Mouse (Mus musculus): ENCODE results near the gene Mrpl53.
A peak's percentile ranks its signal among the peaks of the same experiment; 100 is the strongest.

Gene Mrpl53

GRCm38 (mm10) chr6:83092416-83093127 lies 16.3 kb upstream of the Mrpl53 start:
- DNase-seq (ENCODE audit: extremely low read depth, insufficient read length, low spot score) = no peak

- DNase-seq (ENCODE audit: extremely low read depth, insufficient read length, low spot score) = no peak
Observed at GRCm38 (mm10) chr6:83095968-83096367, 12.9 kb upstream of the Mrpl53 start.

- no peak for DNase-seq (ENCODE audit: extremely low read depth, insufficient read length, low spot score)
Observed at GRCm38 (mm10) chr6:83098411-83098810, 10.4 kb upstream of the Mrpl53 start.

GRCm38 (mm10) chr6:83101316-83101687 lies 7.5 kb upstream of the Mrpl53 start, which contains the start of the genes Ccdc142 and Gm42688:
Gene Ccdc142, plus strand, starts transcription at chr6:83101601.
Gene Gm42688, plus strand, starts transcription at chr6:83101617.
- DNase-seq (ENCODE audit: extremely low read depth, insufficient read length, low spot score) = no peak

GRCm38 (mm10) chr6:83101688-83102556 lies 6.9 kb upstream of the Mrpl53 start:
- DNase-seq (ENCODE audit: extremely low read depth, insufficient read length, low spot score) = peak; percentile 85

GRCm38 (mm10) chr6:83103130-83103650 lies 5.7 kb upstream of the Mrpl53 start:
- no peak for DNase-seq (ENCODE audit: extremely low read depth, insufficient read length, low spot score)

GRCm38 (mm10) chr6:83104158-83104557 lies 4.7 kb upstream of the Mrpl53 start:
- DNase-seq (ENCODE audit: extremely low read depth, insufficient read length, low spot score) = no peak

GRCm38 (mm10) chr6:83107566-83108400 lies 1.1 kb upstream of the Mrpl53 start:
- DNase-seq (ENCODE audit: extremely low read depth, insufficient read length, low spot score) = peak; percentile 58

GRCm38 (mm10) chr6:83111510-83112136 lies 2.8 kb downstream of the Mrpl53 start:
- no peak for DNase-seq (ENCODE audit: extremely low read depth, insufficient read length, low spot score)

- DNase-seq (ENCODE audit: extremely low read depth, insufficient read length, low spot score) = peak; percentile 88
Observed at GRCm38 (mm10) chr6:83115011-83115671, 6.3 kb downstream of the Mrpl53 start, which contains the start of gene Mogs. Gene Mogs, plus strand, starts transcription at chr6:83115496.

GRCm38 (mm10) chr6:83115682-83116372 lies 7.0 kb downstream of the Mrpl53 start:
- DNase-seq (ENCODE audit: extremely low read depth, insufficient read length, low spot score) = peak; percentile 65

GRCm38 (mm10) chr6:83116373-83117164 lies 7.7 kb downstream of the Mrpl53 start:
- no peak for DNase-seq (ENCODE audit: extremely low read depth, insufficient read length, low spot score)

- no peak for DNase-seq (ENCODE audit: extremely low read depth, insufficient read length, low spot score)
Observed at GRCm38 (mm10) chr6:83117165-83117438, 8.3 kb downstream of the Mrpl53 start.

GRCm38 (mm10) chr6:83117616-83118015 lies 8.8 kb downstream of the Mrpl53 start:
- DNase-seq (ENCODE audit: extremely low read depth, insufficient read length, low spot score) = no peak

GRCm38 (mm10) chr6:83118369-83118768 lies 9.5 kb downstream of the Mrpl53 start:
- DNase-seq (ENCODE audit: extremely low read depth, insufficient read length, low spot score) = no peak

- peak; percentile 49 for DNase-seq (ENCODE audit: extremely low read depth, insufficient read length, low spot score)
Observed at GRCm38 (mm10) chr6:83118825-83119733, 10.2 kb downstream of the Mrpl53 start.

- no peak for DNase-seq (ENCODE audit: extremely low read depth, insufficient read length, low spot score)
Observed at GRCm38 (mm10) chr6:83119734-83120051, 10.9 kb downstream of the Mrpl53 start.

Data from 3134 (cell line).